Mouse (Mus musculus): ENCODE measurements around the gene C1qtnf5. TPM values are rescaled to one million over a fixed set of nuclear protein-coding genes. Genes with fewer than 3 reads are reported as not detected.
A peak's percentile ranks its signal among the peaks of the same experiment; 100 is the strongest.

C1qtnf5 gene
- 29.0 and 31.0 TPM in 2 replicates for polyA plus RNA-seq (2012; rRNA removed)

DNA sequence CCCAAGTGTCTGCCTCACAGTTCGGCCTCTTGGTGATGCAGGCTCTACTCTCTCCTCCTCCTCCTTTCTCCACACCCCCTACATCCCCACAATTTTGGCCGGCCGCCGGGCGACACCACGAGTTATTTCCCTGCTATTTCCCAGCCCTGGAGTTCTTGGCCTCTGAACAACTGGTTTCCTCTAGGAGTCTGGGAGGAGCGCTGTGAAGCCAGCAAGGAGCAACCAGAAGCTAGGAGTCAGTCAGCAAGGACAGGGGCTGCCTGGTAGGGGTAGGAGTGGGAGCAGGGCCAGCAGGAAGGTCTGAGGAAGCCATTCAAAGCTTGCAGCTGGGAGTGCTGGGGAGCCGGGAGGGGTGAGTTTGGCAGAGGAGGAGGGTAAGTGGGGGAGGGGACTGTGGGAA, at the start of gene C1qtnf5:
Gene C1qtnf5, plus strand, starts transcription at position 136 of the 400 bp plus-strand sequence.
- WGBS: 17% methylated on average over 8 of the region's 8 CpGs
- Histone ChIP-seq H3K4me1 (ENCODE audit: control insufficient read depth, insufficient read depth, low read length) (peaks cover 20% of the 10 kb centered on the region), H3K4me3 (replicated peaks; ENCODE audit: extremely low read depth, low read depth, low read length) (peak within 1 kb of the TSS; percentile 14)
- no peak for TF ChIP-seq CTCF (IDR thresholded peaks at IDR 0.05; ENCODE audit: insufficient read depth, low read length)
- TF ChIP-seq POLR2A (IDR thresholded peaks at IDR 0.05; ENCODE audit: borderline replicate concordance, extremely low read depth, low read depth, low read length): peak; percentile 38; the same call in 1 of the 2 replicates
- DNase-seq: peak; percentile 58

DNA sequence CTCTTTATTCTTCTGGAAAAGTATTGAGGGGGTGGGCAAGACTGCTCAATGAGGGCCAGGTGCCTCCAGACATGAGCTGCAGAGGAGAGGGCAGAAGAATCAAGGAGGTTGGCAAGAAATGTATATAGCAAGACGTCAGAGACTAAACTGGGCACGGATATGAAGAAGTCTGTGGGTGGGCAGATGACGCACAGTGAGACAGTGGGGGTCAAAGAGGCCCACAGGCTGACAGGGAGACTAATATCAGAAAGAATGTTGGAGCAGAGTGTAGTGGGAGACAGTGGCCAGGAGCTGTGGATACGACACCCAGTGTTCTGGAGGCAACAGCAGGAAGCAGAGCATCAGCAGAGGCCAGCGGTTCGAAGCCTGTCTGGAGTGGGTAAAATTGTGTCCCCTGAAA, 48.4 kb upstream of the C1qtnf5 start:
- no peaks in the 10 kb centered on the region for H3K4me1 ChIP-seq (ENCODE audit: control insufficient read depth, insufficient read depth, low read length)
- DNase-seq: no peak
- no peak overlapping the region for H3K4me3 ChIP-seq (replicated peaks; ENCODE audit: extremely low read depth, low read depth, low read length)
- 73% methylated on average over 6 of the region's 6 CpGs for WGBS
- TF ChIP-seq POLR2A (IDR thresholded peaks at IDR 0.05; ENCODE audit: borderline replicate concordance, extremely low read depth, low read depth, low read length): no peak
- no peak for TF ChIP-seq CTCF (IDR thresholded peaks at IDR 0.05; ENCODE audit: insufficient read depth, low read length)

DNA sequence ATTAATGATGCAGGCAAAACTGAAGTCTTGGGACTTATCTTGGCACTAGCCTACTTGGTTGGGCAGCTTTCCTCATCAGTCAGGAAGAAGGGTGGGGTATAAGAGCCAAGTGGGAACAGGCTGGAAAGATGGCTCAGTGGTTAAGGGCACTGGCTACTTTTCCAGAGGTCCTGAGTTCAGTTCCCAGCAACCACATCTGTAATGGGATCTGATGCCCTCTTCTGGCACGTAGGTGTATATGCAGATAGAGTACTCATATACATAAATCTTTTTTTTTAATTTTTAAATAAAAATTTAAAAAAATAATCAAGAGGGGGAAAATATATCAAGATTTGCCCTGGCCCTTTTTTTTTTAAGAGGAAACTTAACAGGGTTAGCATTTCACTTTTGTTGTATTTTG, 41.9 kb upstream of the C1qtnf5 start:
- Histone ChIP-seq H3K4me3 (replicated peaks; ENCODE audit: extremely low read depth, low read depth, low read length) (no peak overlapping the region), H3K4me1 (ENCODE audit: control insufficient read depth, insufficient read depth, low read length) (peaks cover 3% of the 10 kb centered on the region)
- TF ChIP-seq CTCF (IDR thresholded peaks at IDR 0.05; ENCODE audit: insufficient read depth, low read length): no peak
- TF ChIP-seq POLR2A (IDR thresholded peaks at IDR 0.05; ENCODE audit: borderline replicate concordance, extremely low read depth, low read depth, low read length): no peak
- WGBS: 33% methylated on average over 1 of the region's 1 CpGs
- DNase-seq: no peak

DNA sequence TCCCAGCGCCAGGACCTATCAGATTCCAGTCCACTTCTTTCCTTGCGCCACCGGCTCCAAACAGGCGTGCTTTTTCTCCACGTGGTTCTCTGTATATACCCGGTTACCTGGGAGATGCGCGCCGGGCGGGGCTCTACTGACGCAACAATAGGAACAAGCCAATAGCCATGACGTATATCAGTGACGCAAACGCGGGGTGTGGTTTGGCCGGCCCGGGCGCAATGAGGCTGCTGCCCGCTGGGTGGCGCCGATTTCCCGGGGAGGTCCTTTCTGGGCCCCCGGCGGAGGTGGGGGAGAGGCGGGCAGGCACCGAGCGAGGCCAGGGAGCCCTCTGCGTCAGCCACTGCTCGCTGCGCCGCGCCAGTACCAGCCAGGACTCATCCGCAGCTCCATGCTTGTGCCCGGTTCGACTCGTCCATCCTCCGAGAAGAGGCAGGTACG, 40.2 kb upstream of the C1qtnf5 start, which contains the start of gene Usp2:
Gene Usp2, plus strand, starts transcription at position 237 of the 441 bp plus-strand sequence.
- TF ChIP-seq CTCF (IDR thresholded peaks at IDR 0.05; ENCODE audit: insufficient read depth, low read length): peak; percentile 41
- 0 out of 2 replicates have a peak, but pooled peaks have one; percentile 13 for TF ChIP-seq POLR2A (IDR thresholded peaks at IDR 0.05; ENCODE audit: borderline replicate concordance, extremely low read depth, low read depth, low read length)
- peak; percentile 100 for DNase-seq
- Histone ChIP-seq H3K4me3 (replicated peaks; ENCODE audit: extremely low read depth, low read depth, low read length) (peak within 1 kb of the TSS; percentile 69), H3K4me1 (ENCODE audit: control insufficient read depth, insufficient read depth, low read length) (peaks cover 3% of the 10 kb centered on the region)
- under 1% methylated on average over 38 of the region's 38 CpGs for WGBS

DNA sequence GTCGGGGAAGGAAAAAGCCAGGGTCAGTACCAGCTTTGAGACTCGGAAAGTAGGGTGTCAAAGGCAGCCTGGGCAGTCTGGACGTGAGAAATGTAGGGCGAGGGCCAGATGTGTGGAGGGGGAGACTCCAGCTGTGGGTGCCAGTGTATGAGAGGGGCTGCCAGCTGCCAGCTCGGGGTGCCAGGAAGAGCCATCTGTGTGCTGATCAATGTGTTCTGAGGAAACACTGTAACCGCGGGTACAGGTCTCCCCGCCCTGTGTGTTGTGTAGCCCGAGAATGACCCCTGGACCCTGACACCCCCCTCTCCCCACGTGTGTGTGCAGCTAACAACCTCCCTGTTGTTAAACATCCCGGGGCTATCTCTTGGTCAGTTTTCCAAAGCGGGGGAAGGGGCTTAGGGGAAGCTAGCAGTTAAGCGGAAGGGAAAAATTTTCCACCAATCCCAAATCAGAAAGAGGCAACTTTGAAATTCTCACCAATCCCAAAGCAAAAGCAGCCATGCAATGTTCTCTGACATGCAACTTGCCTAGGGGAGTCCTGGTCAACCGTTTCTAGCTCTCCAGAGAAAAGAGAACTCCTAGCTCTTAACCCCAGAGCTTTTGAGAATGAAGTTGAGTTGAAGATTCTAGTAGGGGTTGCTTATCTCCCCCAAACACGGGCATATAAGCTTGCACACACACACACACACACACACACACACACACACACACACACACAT, 39.6 kb upstream of the C1qtnf5 start:
- 7% methylated on average over 15 of the region's 15 CpGs for WGBS
- DNase-seq: no peak
- Histone ChIP-seq H3K4me3 (replicated peaks; ENCODE audit: extremely low read depth, low read depth, low read length) (peak overlapping the region; percentile 69), H3K4me1 (ENCODE audit: control insufficient read depth, insufficient read depth, low read length) (peaks cover 3% of the 10 kb centered on the region)
- TF ChIP-seq CTCF (IDR thresholded peaks at IDR 0.05; ENCODE audit: insufficient read depth, low read length) (no peak), POLR2A (IDR thresholded peaks at IDR 0.05; ENCODE audit: borderline replicate concordance, extremely low read depth, low read depth, low read length) (no peak)

DNA sequence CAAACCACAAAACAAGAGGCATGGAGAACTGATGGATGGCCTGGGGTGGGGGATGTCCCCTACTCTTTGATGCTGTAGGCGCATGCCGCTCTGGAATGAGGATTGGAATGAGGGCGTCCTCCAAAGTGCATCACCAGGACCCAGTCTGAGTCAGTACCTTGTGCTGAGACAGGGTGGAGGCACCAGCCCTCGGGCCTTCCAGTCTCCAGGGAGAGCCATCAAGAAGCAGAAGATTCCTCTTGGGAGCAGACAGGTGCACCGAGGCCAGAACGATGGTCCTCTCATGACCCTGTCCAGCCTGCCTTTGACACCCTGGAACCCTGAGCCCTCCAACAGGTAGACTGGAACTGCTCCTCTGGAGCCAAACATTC, 39.1 kb upstream of the C1qtnf5 start:
- Histone ChIP-seq H3K4me3 (replicated peaks; ENCODE audit: extremely low read depth, low read depth, low read length) (no peak overlapping the region), H3K4me1 (ENCODE audit: control insufficient read depth, insufficient read depth, low read length) (peaks cover 3% of the 10 kb centered on the region)
- TF ChIP-seq CTCF (IDR thresholded peaks at IDR 0.05; ENCODE audit: insufficient read depth, low read length) (no peak), POLR2A (IDR thresholded peaks at IDR 0.05; ENCODE audit: borderline replicate concordance, extremely low read depth, low read depth, low read length) (no peak)
- 87% methylated on average over 6 of the region's 6 CpGs for WGBS
- no peak for DNase-seq

DNA sequence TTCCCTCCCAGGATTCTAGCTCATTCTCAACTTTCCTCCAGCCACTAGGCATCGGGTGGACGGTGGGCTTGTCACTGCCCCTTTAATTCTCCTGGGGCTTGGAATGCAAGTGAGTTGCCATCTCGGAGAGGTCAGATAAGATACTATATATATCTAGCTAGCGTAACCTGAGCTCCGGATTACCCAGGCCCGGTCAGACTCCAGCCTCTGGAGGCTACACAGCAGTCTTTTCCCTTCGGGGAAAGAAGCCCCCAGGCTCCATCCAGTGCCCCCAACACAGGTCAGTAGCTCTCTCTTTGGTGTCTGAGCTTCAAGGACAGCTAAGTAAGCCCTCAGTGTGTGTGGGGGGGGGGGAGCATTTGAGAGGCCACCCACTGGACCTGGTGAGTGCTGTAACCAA, 37.8 kb upstream of the C1qtnf5 start:
- H3K4me1 ChIP-seq (ENCODE audit: control insufficient read depth, insufficient read depth, low read length): peaks cover 3% of the 10 kb centered on the region
- WGBS: 37% methylated on average over 7 of the region's 7 CpGs

DNA sequence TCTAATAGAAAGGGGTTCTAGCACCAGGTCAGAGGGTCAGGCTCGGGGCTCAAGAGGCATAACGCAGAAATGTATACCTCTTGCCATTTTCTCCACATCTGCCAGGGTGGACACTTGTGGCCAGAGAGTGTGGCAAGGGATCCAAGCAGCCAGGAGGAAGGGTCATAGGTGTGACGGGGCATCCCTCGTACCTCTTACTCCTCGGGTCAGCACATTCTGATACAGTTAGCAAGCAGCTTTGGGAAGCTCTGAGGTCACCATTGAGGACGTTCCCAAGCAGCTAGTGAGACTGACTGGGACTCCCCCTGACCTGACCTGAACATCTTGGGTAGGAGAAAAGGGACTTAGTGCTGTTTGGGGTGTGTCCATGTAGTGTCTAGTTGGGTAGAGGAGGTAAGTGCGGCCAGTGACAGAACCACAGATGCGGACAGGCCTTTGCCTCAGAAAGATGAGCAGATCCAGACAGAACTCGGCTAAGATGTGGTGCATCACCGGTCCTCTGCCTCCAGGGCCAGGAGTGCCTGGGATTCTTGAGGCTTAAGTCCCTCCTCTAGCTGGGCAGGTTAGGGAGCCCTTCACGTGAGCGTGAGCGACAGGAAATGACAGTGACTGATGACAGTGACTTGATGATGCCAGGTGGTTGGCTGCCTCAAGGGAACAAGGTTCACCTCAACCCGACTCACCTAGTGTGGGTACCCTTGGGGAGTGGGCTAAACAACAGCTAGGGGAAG, 36.8 kb upstream of the C1qtnf5 start:
- DNase-seq: no peak
- TF ChIP-seq POLR2A (IDR thresholded peaks at IDR 0.05; ENCODE audit: borderline replicate concordance, extremely low read depth, low read depth, low read length) (no peak), CTCF (IDR thresholded peaks at IDR 0.05; ENCODE audit: insufficient read depth, low read length) (no peak)
- Histone ChIP-seq H3K4me3 (replicated peaks; ENCODE audit: extremely low read depth, low read depth, low read length) (no peak overlapping the region), H3K4me1 (ENCODE audit: control insufficient read depth, insufficient read depth, low read length) (peaks cover 3% of the 10 kb centered on the region)
- 68% methylated on average over 14 of the region's 14 CpGs for WGBS

More for the DNA sequence above, 37.8 kb upstream of the C1qtnf5 start:
- no peak overlapping the region for H3K4me3 ChIP-seq (replicated peaks; ENCODE audit: extremely low read depth, low read depth, low read length)
- DNase-seq: no peak
- TF ChIP-seq CTCF (IDR thresholded peaks at IDR 0.05; ENCODE audit: insufficient read depth, low read length) (no peak), POLR2A (IDR thresholded peaks at IDR 0.05; ENCODE audit: borderline replicate concordance, extremely low read depth, low read depth, low read length) (no peak)

DNA sequence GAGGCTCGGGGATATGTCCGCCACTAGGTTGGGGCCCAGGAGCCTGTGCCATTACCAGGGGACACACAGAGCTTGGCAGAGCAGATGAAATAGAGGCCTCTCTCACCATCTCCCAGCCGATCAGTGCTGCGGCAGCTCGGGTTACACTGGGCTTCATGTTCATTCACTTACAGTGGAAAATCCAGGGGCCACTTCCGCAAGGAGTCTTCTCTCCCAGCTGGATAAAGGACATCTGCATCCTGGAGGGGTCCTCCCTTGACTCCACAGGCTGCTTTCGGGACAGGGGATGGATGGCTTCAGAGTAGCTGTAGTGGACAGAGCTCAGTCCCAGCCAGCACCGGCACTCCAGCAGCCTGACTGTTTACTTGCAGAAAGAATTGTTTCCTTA, 36.2 kb upstream of the C1qtnf5 start:
- Histone ChIP-seq H3K4me1 (ENCODE audit: control insufficient read depth, insufficient read depth, low read length) (peaks cover 3% of the 10 kb centered on the region), H3K4me3 (replicated peaks; ENCODE audit: extremely low read depth, low read depth, low read length) (no peak overlapping the region)
- 56% methylated on average over 8 of the region's 8 CpGs for WGBS
- TF ChIP-seq POLR2A (IDR thresholded peaks at IDR 0.05; ENCODE audit: borderline replicate concordance, extremely low read depth, low read depth, low read length): no peak
- TF ChIP-seq CTCF (IDR thresholded peaks at IDR 0.05; ENCODE audit: insufficient read depth, low read length): no peak
- DNase-seq: no peak
